Mouse (Mus musculus): ENCODE results near the gene Card10.

GRCm38 (mm10) chr15:78828315-78828714 lies 25.5 kb upstream of the Card10 start:
- TF ChIP-seq HCFC1 (IDR thresholded peaks at IDR 0.05; ENCODE audit: borderline replicate concordance, insufficient read depth, low read length) (no peak), ZNF384 (IDR thresholded peaks at IDR 0.05; ENCODE audit: low read depth, low read length) (no peak), ZC3H11A (IDR thresholded peaks at IDR 0.05; ENCODE audit: borderline replicate concordance, low read depth, low read length) (no peak), CHD2 (IDR thresholded peaks at IDR 0.05; ENCODE audit: low read depth, low read length) (no peak), MAFK (IDR thresholded peaks at IDR 0.05; ENCODE audit: insufficient read depth, low read depth, low read length) (no peak)
